Comparison of ENCODE assay signal across 8 mouse cellular contexts in genomic region chr7:140036281-140037170, GRCm38 (mm10). TPM values are rescaled to one million over a fixed set of nuclear protein-coding genes. Genes with fewer than 3 reads are reported as not detected.
A peak's percentile ranks its signal among the peaks of the same experiment; 100 is the strongest.
DNase-seq lines count a peak whose midpoint lies in the region; ATAC-seq and TF ChIP-seq lines count a peak whose summit lies in the region.

Gene Zfp511 (plus strand): TSS chr7:140036391.
Gene Tubgcp2 (minus strand): TSS chr7:140036669.

- peaks cover 19% of the 10 kb centered on the region for H3K4me1 ChIP-seq in heart, embryonic 12.5 days (replicated peaks)
- H3K4me1 ChIP-seq in kidney, postnatal 0 days (replicated peaks; ENCODE audit: insufficient read depth, low read length) = no peaks in the 10 kb centered on the region; the same call in 1 of the 2 replicates
- H3K4me1 ChIP-seq in liver, embryonic 11.5 days (replicated peaks; ENCODE audit: control insufficient read depth, insufficient read depth, low read length) = peaks cover 8% of the 10 kb centered on the region; the same call in 1 of the 2 replicates
- H3K4me1 ChIP-seq in stomach, embryonic 14.5 days (ENCODE audit: control insufficient read depth, insufficient read depth, low read length) = peaks cover 11% of the 10 kb centered on the region

- peak; percentile 88 for DNase-seq in CD4-positive helper T cell, adult 2 months (ENCODE audit: low read depth, low spot score)
- DNase-seq in brain, embryonic 18.5 days (ENCODE audit: low read depth, low spot score) = peak; percentile 78
- peak; percentile 98 for DNase-seq in kidney, postnatal 0 days (ENCODE audit: low spot score)
- peak; percentile 97 for DNase-seq in liver, embryonic 11.5 days (ENCODE audit: low spot score)
- DNase-seq in naive thymus-derived CD4-positive, alpha-beta T cell, adult 2 months (ENCODE audit: low read depth) = peak; percentile 80

- 1% methylated on average over 69 of the region's 69 CpGs for WGBS in heart, embryonic 12.5 days
- WGBS in kidney, postnatal 0 days = 1% methylated on average over 69 of the region's 69 CpGs
- WGBS in liver, embryonic 11.5 days = 1% methylated on average over 69 of the region's 69 CpGs
- WGBS in stomach, embryonic 14.5 days = 1% methylated on average over 69 of the region's 69 CpGs

- peak within 1 kb of the TSS; percentile 91 for H3K9ac ChIP-seq in heart, embryonic 12.5 days
- H3K9ac ChIP-seq in kidney, postnatal 0 days (ENCODE audit: low read depth, low read length) = peak within 1 kb of the TSS; percentile 85
- peak within 1 kb of the TSS; percentile 89 for H3K9ac ChIP-seq in liver, embryonic 11.5 days (ENCODE audit: low read depth, low read length)
- H3K9ac ChIP-seq in stomach, embryonic 14.5 days (replicated peaks; ENCODE audit: low read depth, low read length) = peak within 1 kb of the TSS; percentile 62

- H3K36me3 ChIP-seq in heart, embryonic 12.5 days = peaks cover 41% of the 10 kb centered on the region
- H3K36me3 ChIP-seq in kidney, postnatal 0 days (ENCODE audit: insufficient read depth, low read length) = peaks cover 18% of the 10 kb centered on the region; the same call in 1 of the 2 replicates
- H3K36me3 ChIP-seq in liver, embryonic 11.5 days (ENCODE audit: control insufficient read depth, insufficient read depth, low read length) = peaks cover 15% of the 10 kb centered on the region; the same call in 1 of the 2 replicates
- H3K36me3 ChIP-seq in stomach, embryonic 14.5 days (ENCODE audit: control insufficient read depth, insufficient read depth, low read length) = peaks cover 27% of the 10 kb centered on the region

- H3K27ac ChIP-seq in heart, embryonic 12.5 days (ENCODE audit: poor library complexity, severe bottlenecking) = peak within 1 kb of the TSS; percentile 78
- peak within 1 kb of the TSS; percentile 82 for H3K27ac ChIP-seq in kidney, postnatal 0 days
- peak within 1 kb of the TSS; percentile 72 for H3K27ac ChIP-seq in liver, embryonic 11.5 days (ENCODE audit: low read depth, low read length)
- peak within 1 kb of the TSS; percentile 69 for H3K27ac ChIP-seq in stomach, embryonic 14.5 days (ENCODE audit: low read length)

- peak within 1 kb of the TSS; percentile 73 for H3K4me3 ChIP-seq in heart, embryonic 12.5 days
- H3K4me3 ChIP-seq in kidney, postnatal 0 days (replicated peaks; ENCODE audit: low read depth, low read length) = peak within 1 kb of the TSS; percentile 61
- H3K4me3 ChIP-seq in liver, embryonic 11.5 days (ENCODE audit: low read depth, low read length) = peak within 1 kb of the TSS; percentile 90
- H3K4me3 ChIP-seq in stomach, embryonic 14.5 days (ENCODE audit: low read depth, low read length) = peak within 1 kb of the TSS; percentile 84

- H3K4me2 ChIP-seq in heart, embryonic 12.5 days = peak within 1 kb of the TSS; percentile 81
- H3K4me2 ChIP-seq in kidney, postnatal 0 days (ENCODE audit: low read length) = peak within 1 kb of the TSS; percentile 88
- H3K4me2 ChIP-seq in liver, embryonic 11.5 days = peak within 1 kb of the TSS; percentile 87
- peak within 1 kb of the TSS; percentile 92 for H3K4me2 ChIP-seq in stomach, embryonic 14.5 days (replicated peaks; ENCODE audit: low read depth, low read length)

- no peak for TF ChIP-seq CTCF in kidney, postnatal 0 days (IDR thresholded peaks at IDR 0.05; ENCODE audit: low read depth)

- H3K9me3 ChIP-seq in heart, embryonic 12.5 days (replicated peaks) = no peaks in the 10 kb centered on the region
- no peaks in the 10 kb centered on the region for H3K9me3 ChIP-seq in kidney, postnatal 0 days (replicated peaks; ENCODE audit: low read length)
- no peaks in the 10 kb centered on the region for H3K9me3 ChIP-seq in liver, embryonic 11.5 days (ENCODE audit: control insufficient read depth, low read length)
- H3K9me3 ChIP-seq in stomach, embryonic 14.5 days (ENCODE audit: control insufficient read depth, low read depth, low read length) = no peaks in the 10 kb centered on the region

- H3K27me3 ChIP-seq in heart, embryonic 12.5 days (replicated peaks) = no peaks in the 10 kb centered on the region
- no peaks in the 10 kb centered on the region for H3K27me3 ChIP-seq in kidney, postnatal 0 days (ENCODE audit: insufficient read depth, low read length)
- no peaks in the 10 kb centered on the region for H3K27me3 ChIP-seq in liver, embryonic 11.5 days (replicated peaks; ENCODE audit: control insufficient read depth, insufficient read depth, low read length)
- no peaks in the 10 kb centered on the region for H3K27me3 ChIP-seq in stomach, embryonic 14.5 days (ENCODE audit: control insufficient read depth, insufficient read depth, low read length)

- ATAC-seq in erythroid progenitor cell, adult 5-6 weeks (replicated peaks; ENCODE audit: low FRiP score, poor library complexity, severe bottlenecking) = peak; percentile 91
- peak; percentile 99 for ATAC-seq in heart, embryonic 12.5 days (ENCODE audit: insufficient number of reproducible peaks, low FRiP score)
- ATAC-seq in kidney, postnatal 0 days (replicated peaks; ENCODE audit: low FRiP score, low read depth) = peak; percentile 99
- peak; percentile 98 for ATAC-seq in liver, embryonic 11.5 days (replicated peaks; ENCODE audit: low FRiP score)
- peak; percentile 97 for ATAC-seq in stomach, embryonic 14.5 days (ENCODE audit: insufficient number of reproducible peaks, insufficient read depth, low FRiP score, low read depth)

RNA-seq across cellular contexts. Expression of gene Zfp511, which starts in this region (rescaled TPM):
- total RNA-seq in erythroid progenitor cell, adult 5-6 weeks (2015; ENCODE audit: low replicate concordance) = 12.6 and 33.1 TPM in 2 replicates
- total RNA-seq in erythroid progenitor cell, adult 5-6 weeks (2017; ENCODE audit: low replicate concordance) = 4.0 and 12.8 TPM in 2 replicates
- 30.9 and 37.1 TPM in 2 replicates for polyA plus RNA-seq in heart, embryonic 12.5 days (2016; fragmentation: Nextera tagmentation; extraction: Ambion mirVana)
- polyA plus RNA-seq in kidney, postnatal 0 days (2015; fragmentation: Nextera tagmentation; extraction: Ambion mirVana) = 35.0 TPM in 2 replicates
- polyA plus RNA-seq in liver, embryonic 11.5 days (2014; fragmentation: Nextera tagmentation; extraction: Ambion mirVana) = 41.4 and 44.6 TPM in 2 replicates
- 40.6 and 43.5 TPM in 2 replicates for polyA plus RNA-seq in stomach, embryonic 14.5 days (2014; fragmentation: Nextera tagmentation; extraction: Ambion mirVana)

RNA-seq across cellular contexts. Expression of gene Tubgcp2, which starts in this region (rescaled TPM):
- total RNA-seq in erythroid progenitor cell, adult 5-6 weeks (2015; ENCODE audit: low replicate concordance) = 18.0 and 24.1 TPM in 2 replicates
- 26.9 and 48.3 TPM in 2 replicates for total RNA-seq in erythroid progenitor cell, adult 5-6 weeks (2017; ENCODE audit: low replicate concordance)
- 41.4 and 41.7 TPM in 2 replicates for polyA plus RNA-seq in heart, embryonic 12.5 days (2016; fragmentation: Nextera tagmentation; extraction: Ambion mirVana)
- 34.4 and 39.5 TPM in 2 replicates for polyA plus RNA-seq in kidney, postnatal 0 days (2015; fragmentation: Nextera tagmentation; extraction: Ambion mirVana)
- polyA plus RNA-seq in liver, embryonic 11.5 days (2014; fragmentation: Nextera tagmentation; extraction: Ambion mirVana) = 45.1 and 52.6 TPM in 2 replicates
- polyA plus RNA-seq in stomach, embryonic 14.5 days (2014; fragmentation: Nextera tagmentation; extraction: Ambion mirVana) = 59.3 and 60.3 TPM in 2 replicates

Comparison
In these comparisons a context has a peak if more than half of its experiments do, and no peak if none do; other contexts are left out.
1. Peak in every context shown above with its lines: DNase-seq, ATAC-seq, H3K4me3 ChIP-seq and H3K27ac ChIP-seq.